Mouse (Mus musculus): ENCODE results near the gene Asb2. TPM values are rescaled to one million over a fixed set of nuclear protein-coding genes. Genes with fewer than 3 reads are reported as not detected.

Gene Asb2
- total and polyA plus RNA-seq, 3 experiments, result 0.05 TPM; not detected in 2

- no peaks in the 10 kb centered on the region for H3K27me3 ChIP-seq (ENCODE audit: insufficient read depth, low read length)
- no peak for ATAC-seq (ENCODE audit: extremely low read depth, insufficient number of reproducible peaks, low FRiP score, poor library complexity, severe bottlenecking)
- TF ChIP-seq CTCF (IDR thresholded peaks at IDR 0.05; ENCODE audit: low read depth, low read length) (no peak), TAL1 (conservative IDR thresholded peaks at IDR 0.05; ENCODE audit: low read depth, low read length) (no peak), POLR2AphosphoS5 (IDR thresholded peaks at IDR 0.05; ENCODE audit: insufficient replicate concordance, low read depth, low read length) (no peak), GATA2 (IDR thresholded peaks at IDR 0.05; ENCODE audit: borderline replicate concordance, low read depth, low read length) (no peak), GATA1 (IDR thresholded peaks at IDR 0.05; ENCODE audit: borderline replicate concordance, low read length) (no peak)
- no peaks in the 10 kb centered on the region for H3K36me3 ChIP-seq (replicated peaks)
- no peak for DNase-seq (ENCODE audit: low spot score)
- peaks cover 71% of the 10 kb centered on the region for H3K9me3 ChIP-seq (replicated peaks)
- H3K4me3 ChIP-seq (ENCODE audit: low read depth, low read length), result no peak overlapping the region
- no peaks in the 10 kb centered on the region for H3K4me1 ChIP-seq (ENCODE audit: insufficient read depth, low read depth, low read length)
Measured at GRCm38 (mm10) chr12:103287276-103287675, 68.5 kb downstream of the Asb2 start.

- ATAC-seq (ENCODE audit: extremely low read depth, insufficient number of reproducible peaks, low FRiP score, poor library complexity, severe bottlenecking), result no peak
- no peaks in the 10 kb centered on the region for H3K27me3 ChIP-seq (ENCODE audit: insufficient read depth, low read length)
- DNase-seq (ENCODE audit: low spot score), result no peak
- H3K4me3 ChIP-seq (ENCODE audit: low read depth, low read length), result no peak overlapping the region
- no peaks in the 10 kb centered on the region for H3K4me1 ChIP-seq (ENCODE audit: insufficient read depth, low read depth, low read length)
- no peaks in the 10 kb centered on the region for H3K36me3 ChIP-seq (replicated peaks)
- H3K9me3 ChIP-seq (replicated peaks), result peaks cover 58% of the 10 kb centered on the region
- TF ChIP-seq GATA1 (IDR thresholded peaks at IDR 0.05; ENCODE audit: borderline replicate concordance, low read length), result no peak
Measured at GRCm38 (mm10) chr12:103283411-103283810, 72.4 kb downstream of the Asb2 start.

GRCm38 (mm10) chr12:103282936-103283335, 72.9 kb downstream of the Asb2 start:
- ATAC-seq (ENCODE audit: extremely low read depth, insufficient number of reproducible peaks, low FRiP score, poor library complexity, severe bottlenecking) (no peak), DNase-seq (ENCODE audit: low spot score) (no peak)
- Histone ChIP-seq H3K4me1 (ENCODE audit: insufficient read depth, low read depth, low read length) (no peaks in the 10 kb centered on the region), H3K27me3 (ENCODE audit: insufficient read depth, low read length) (no peaks in the 10 kb centered on the region), H3K4me3 (ENCODE audit: low read depth, low read length) (no peak overlapping the region), H3K9me3 (replicated peaks) (peaks cover 55% of the 10 kb centered on the region), H3K36me3 (replicated peaks) (no peaks in the 10 kb centered on the region)
- TF ChIP-seq GATA1 (IDR thresholded peaks at IDR 0.05; ENCODE audit: borderline replicate concordance, low read length) (no peak), GATA2 (IDR thresholded peaks at IDR 0.05; ENCODE audit: borderline replicate concordance, low read depth, low read length) (no peak), POLR2AphosphoS5 (IDR thresholded peaks at IDR 0.05; ENCODE audit: insufficient replicate concordance, low read depth, low read length) (no peak), CTCF (IDR thresholded peaks at IDR 0.05; ENCODE audit: low read depth, low read length) (no peak), TAL1 (conservative IDR thresholded peaks at IDR 0.05; ENCODE audit: low read depth, low read length) (no peak)

GRCm38 (mm10) chr12:103281912-103282311, 73.9 kb downstream of the Asb2 start:
- no peaks in the 10 kb centered on the region for H3K4me1 ChIP-seq (ENCODE audit: insufficient read depth, low read depth, low read length)

GRCm38 (mm10) chr12:103281491-103281890, 74.3 kb downstream of the Asb2 start:
- Histone ChIP-seq H3K27me3 (ENCODE audit: insufficient read depth, low read length) (no peaks in the 10 kb centered on the region), H3K36me3 (replicated peaks) (no peaks in the 10 kb centered on the region), H3K9me3 (replicated peaks) (peaks cover 53% of the 10 kb centered on the region), H3K4me3 (ENCODE audit: low read depth, low read length) (no peak overlapping the region), H3K4me1 (ENCODE audit: insufficient read depth, low read depth, low read length) (no peaks in the 10 kb centered on the region)
- TF ChIP-seq GATA1 (IDR thresholded peaks at IDR 0.05; ENCODE audit: borderline replicate concordance, low read length) (no peak), POLR2AphosphoS5 (IDR thresholded peaks at IDR 0.05; ENCODE audit: insufficient replicate concordance, low read depth, low read length) (no peak), GATA2 (IDR thresholded peaks at IDR 0.05; ENCODE audit: borderline replicate concordance, low read depth, low read length) (no peak), CTCF (IDR thresholded peaks at IDR 0.05; ENCODE audit: low read depth, low read length) (no peak), TAL1 (conservative IDR thresholded peaks at IDR 0.05; ENCODE audit: low read depth, low read length) (no peak)
- no peak for DNase-seq (ENCODE audit: low spot score)
- no peak for ATAC-seq (ENCODE audit: extremely low read depth, insufficient number of reproducible peaks, low FRiP score, poor library complexity, severe bottlenecking)

More at GRCm38 (mm10) chr12:103281912-103282311, 73.9 kb downstream of the Asb2 start:
- no peak overlapping the region for H3K4me3 ChIP-seq (ENCODE audit: low read depth, low read length)
- H3K36me3 ChIP-seq (replicated peaks), result no peaks in the 10 kb centered on the region
- ATAC-seq (ENCODE audit: extremely low read depth, insufficient number of reproducible peaks, low FRiP score, poor library complexity, severe bottlenecking) (no peak), DNase-seq (ENCODE audit: low spot score) (no peak)
- H3K9me3 ChIP-seq (replicated peaks), result peaks cover 54% of the 10 kb centered on the region
- TF ChIP-seq GATA2 (IDR thresholded peaks at IDR 0.05; ENCODE audit: borderline replicate concordance, low read depth, low read length), result no peak
- no peak for TF ChIP-seq GATA1 (IDR thresholded peaks at IDR 0.05; ENCODE audit: borderline replicate concordance, low read length)
- TF ChIP-seq TAL1 (conservative IDR thresholded peaks at IDR 0.05; ENCODE audit: low read depth, low read length), result no peak
- TF ChIP-seq POLR2AphosphoS5 (IDR thresholded peaks at IDR 0.05; ENCODE audit: insufficient replicate concordance, low read depth, low read length), result no peak
- TF ChIP-seq CTCF (IDR thresholded peaks at IDR 0.05; ENCODE audit: low read depth, low read length), result no peak
- H3K27me3 ChIP-seq (ENCODE audit: insufficient read depth, low read length), result no peaks in the 10 kb centered on the region

DNA sequence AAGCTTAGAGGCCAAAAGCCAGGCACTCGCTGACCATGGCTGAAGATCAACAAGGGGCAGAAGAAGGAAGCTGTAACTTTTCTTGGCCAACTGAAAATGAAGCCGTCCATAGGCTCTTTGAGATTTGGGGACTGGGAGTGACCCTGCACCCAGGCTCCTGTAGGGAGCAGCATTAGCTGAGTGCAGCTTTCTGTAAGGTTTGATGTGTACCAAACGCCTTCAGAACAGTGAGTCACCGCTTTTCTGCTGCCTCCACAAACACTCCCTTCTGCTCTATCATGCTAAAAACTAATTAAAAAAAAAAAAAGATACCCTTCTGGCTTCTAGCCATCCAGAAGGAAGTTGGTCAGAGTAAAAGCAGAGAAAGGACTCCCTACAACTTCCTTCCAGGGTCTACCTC, 79.4 kb downstream of the Asb2 start:
- H3K4me3 ChIP-seq (ENCODE audit: low read depth, low read length), result no peak overlapping the region
- TF ChIP-seq GATA1 (IDR thresholded peaks at IDR 0.05; ENCODE audit: borderline replicate concordance, low read length), result no peak
- TF ChIP-seq CTCF (IDR thresholded peaks at IDR 0.05; ENCODE audit: low read depth, low read length), result no peak
- no peak for TF ChIP-seq GATA2 (IDR thresholded peaks at IDR 0.05; ENCODE audit: borderline replicate concordance, low read depth, low read length)
- TF ChIP-seq POLR2AphosphoS5 (IDR thresholded peaks at IDR 0.05; ENCODE audit: insufficient replicate concordance, low read depth, low read length), result no peak
- no peak for TF ChIP-seq TAL1 (conservative IDR thresholded peaks at IDR 0.05; ENCODE audit: low read depth, low read length)
- H3K27me3 ChIP-seq (ENCODE audit: insufficient read depth, low read length), result no peaks in the 10 kb centered on the region
- no peaks in the 10 kb centered on the region for H3K36me3 ChIP-seq (replicated peaks)
- H3K9me3 ChIP-seq (replicated peaks), result peaks cover 49% of the 10 kb centered on the region
- no peak for DNase-seq (ENCODE audit: low spot score)
- H3K4me1 ChIP-seq (ENCODE audit: insufficient read depth, low read depth, low read length), result no peaks in the 10 kb centered on the region
- no peak for ATAC-seq (ENCODE audit: extremely low read depth, insufficient number of reproducible peaks, low FRiP score, poor library complexity, severe bottlenecking)

DNA sequence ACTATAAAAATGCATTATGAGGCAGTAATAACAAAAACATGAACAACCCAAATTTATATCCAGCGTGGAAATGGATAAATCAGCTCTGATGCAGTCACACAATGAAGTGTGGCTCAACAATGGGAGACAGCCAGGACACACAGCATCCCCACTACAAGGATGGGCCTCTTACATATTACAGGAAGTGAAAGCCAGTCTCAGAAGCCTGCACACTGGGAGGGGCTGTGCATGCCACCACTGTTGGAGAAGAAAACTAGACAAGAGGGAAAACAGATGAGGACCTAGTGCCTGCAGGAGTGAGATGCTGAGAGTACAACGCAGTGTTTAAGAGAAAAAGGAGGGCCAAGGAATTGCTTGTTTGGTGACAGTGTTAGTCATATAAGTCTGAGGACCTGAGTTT, 82.1 kb downstream of the Asb2 start:
- no peaks in the 10 kb centered on the region for H3K36me3 ChIP-seq (replicated peaks)
- DNase-seq (ENCODE audit: low spot score), result no peak
- H3K27me3 ChIP-seq (ENCODE audit: insufficient read depth, low read length), result no peaks in the 10 kb centered on the region
- no peaks in the 10 kb centered on the region for H3K4me1 ChIP-seq (ENCODE audit: insufficient read depth, low read depth, low read length)
- no peak for ATAC-seq (ENCODE audit: extremely low read depth, insufficient number of reproducible peaks, low FRiP score, poor library complexity, severe bottlenecking)
- H3K4me3 ChIP-seq (ENCODE audit: low read depth, low read length), result no peak overlapping the region
- peaks cover 66% of the 10 kb centered on the region for H3K9me3 ChIP-seq (replicated peaks)
- TF ChIP-seq GATA2 (IDR thresholded peaks at IDR 0.05; ENCODE audit: borderline replicate concordance, low read depth, low read length) (no peak), GATA1 (IDR thresholded peaks at IDR 0.05; ENCODE audit: borderline replicate concordance, low read length) (no peak), POLR2AphosphoS5 (IDR thresholded peaks at IDR 0.05; ENCODE audit: insufficient replicate concordance, low read depth, low read length) (no peak), TAL1 (conservative IDR thresholded peaks at IDR 0.05; ENCODE audit: low read depth, low read length) (no peak), CTCF (IDR thresholded peaks at IDR 0.05; ENCODE audit: low read depth, low read length) (no peak)

Data from G1E (cell line).